Mouse (Mus musculus) testis, adult 2 months (tissue): Measurements from ENCODE around the gene Prrxl1.

ENCODE experiments used
- CTCF ChIP-seq: fragments of 200-500 bp; IDR thresholded peaks from 2 replicates; pipeline ENCODE4 v1.5.1; 2012; ENCODE audit warnings: low read depth, mild to moderate bottlenecking, inconsistent platforms, low read length, moderate library complexity; ENCODE audit not compliant: control insufficient read depth, insufficient read depth, insufficient replicate concordance
- POLR2A ChIP-seq: fragments of 200-500 bp; IDR thresholded peaks from 2 replicates; pipeline ENCODE4 v1.6.1; 2012; ENCODE audit warnings: low read depth, mild to moderate bottlenecking, inconsistent platforms, low read length, moderate library complexity; ENCODE audit not compliant: control insufficient read depth

GRCm38 (mm10) chr14:32638485-32638884 is 39.3 kb downstream of the Prrxl1 start:
- TF ChIP-seq POLR2A (no peak), CTCF (no peak)
